Mouse (Mus musculus): ENCODE results near the gene Exoc3l4. TPM values are rescaled to one million over a fixed set of nuclear protein-coding genes. Genes with fewer than 3 reads are reported as not detected.

Exoc3l4 gene
- total RNA-seq, 2 experiments from 2014 or later = 3.0 to 4.2 TPM

GRCm38 (mm10) chr12:111411631-111412355 lies 5.0 kb upstream of the Exoc3l4 start:
- no peak for DNase-seq

DNA sequence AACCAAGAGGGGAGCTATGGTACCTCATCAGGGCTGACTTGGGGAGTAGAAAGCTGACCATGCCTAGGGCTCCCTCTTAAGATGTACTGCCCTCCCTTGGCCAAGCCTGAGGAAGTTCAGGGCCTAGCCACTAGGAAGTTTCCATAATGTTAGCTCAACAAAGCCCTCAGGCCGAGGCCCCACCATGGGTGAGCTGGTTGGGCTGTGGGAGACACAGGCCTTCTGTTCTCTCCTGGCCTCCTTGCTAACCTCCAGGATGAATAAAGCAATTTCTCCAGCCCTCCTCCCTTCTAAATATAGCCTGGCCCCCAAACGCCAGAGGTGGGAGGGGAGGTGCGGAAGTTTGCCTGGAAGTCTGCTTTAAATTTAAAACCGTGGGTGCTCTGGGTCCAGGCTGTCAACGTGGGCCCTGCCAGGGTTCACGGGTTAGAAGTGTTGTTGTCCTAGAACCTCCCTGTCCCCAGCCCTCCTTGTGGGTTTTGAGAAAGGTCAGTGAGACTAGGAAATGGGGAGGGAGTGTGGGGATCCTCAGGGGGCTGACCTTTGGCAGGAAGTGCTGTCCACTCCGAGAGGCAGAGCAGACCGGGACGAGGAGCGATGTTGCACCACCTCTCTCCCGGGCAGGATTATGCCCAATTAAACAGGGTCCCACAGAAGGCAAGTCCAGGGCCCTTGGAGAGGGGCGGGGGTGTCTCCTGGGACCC lies 4.1 kb upstream of the Exoc3l4 start:
- no peak for DNase-seq

- peak; percentile 85 for DNase-seq
Measured at GRCm38 (mm10) chr12:111413300-111413699, 3.5 kb upstream of the Exoc3l4 start.

DNA sequence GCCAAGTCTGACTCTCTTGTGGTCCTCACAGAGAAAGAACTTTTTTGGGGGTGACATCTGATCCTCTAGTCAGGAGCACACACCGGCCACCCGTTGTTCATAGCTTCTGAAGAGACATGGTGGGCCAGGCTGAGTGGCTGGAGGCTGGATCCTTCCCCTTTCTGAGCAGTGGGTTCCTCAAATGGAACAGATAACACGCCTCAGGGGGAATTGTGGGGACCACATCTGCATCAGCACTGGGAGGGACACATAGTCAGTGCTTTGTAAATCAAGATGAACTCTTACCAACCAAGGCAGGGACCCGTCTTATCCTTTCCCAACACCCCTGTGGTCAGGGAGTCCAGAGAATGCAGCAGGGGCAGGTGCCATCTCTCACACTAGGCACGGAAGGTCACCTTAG lies 3.1 kb downstream of the Exoc3l4 start:
- no peak for DNase-seq

DNA sequence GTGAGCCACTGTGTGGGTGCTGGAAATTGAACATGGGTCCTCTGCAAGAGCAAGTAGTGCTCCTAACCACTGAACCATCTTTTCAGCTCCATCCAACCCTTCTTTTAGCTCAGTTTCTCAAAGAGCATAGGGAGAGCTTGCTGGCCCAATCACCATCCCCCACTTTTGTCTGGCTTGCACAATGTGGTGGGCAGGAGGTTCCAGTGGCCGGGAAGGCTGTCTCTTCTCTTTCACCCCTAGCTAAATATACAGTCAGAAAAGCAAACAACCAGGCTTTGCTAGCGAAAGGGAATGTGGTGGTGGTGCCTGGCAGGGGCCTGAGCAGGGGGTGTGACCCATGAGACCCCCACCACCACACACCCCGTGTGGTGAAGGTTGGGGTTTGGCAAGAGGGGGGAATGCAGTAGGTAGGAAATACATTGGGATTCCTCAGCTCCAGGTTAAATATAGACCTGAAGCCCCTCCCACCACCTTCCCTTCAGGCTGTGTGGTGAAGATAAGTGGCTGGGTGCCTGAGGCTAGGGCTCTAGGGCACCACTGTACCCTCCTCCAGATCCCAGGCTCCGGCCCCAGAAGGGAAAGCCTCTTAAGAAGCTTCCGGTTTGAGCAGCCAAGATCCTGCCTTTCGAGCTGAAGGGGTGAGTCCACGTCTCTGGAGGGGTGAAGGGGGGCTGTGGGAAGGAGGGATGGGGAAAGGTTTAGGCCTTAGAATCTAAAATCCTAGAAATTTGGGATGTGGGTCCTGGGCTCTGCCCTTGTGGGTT lies 4.3 kb downstream of the Exoc3l4 start:
- DNase-seq = no peak

- DNase-seq = no peak
Measured at GRCm38 (mm10) chr12:111422852-111423251, 6.0 kb downstream of the Exoc3l4 start.

- no peak for DNase-seq
Measured at GRCm38 (mm10) chr12:111423570-111424129, 6.8 kb downstream of the Exoc3l4 start.

GRCm38 (mm10) chr12:111424547-111424946 lies 7.7 kb downstream of the Exoc3l4 start:
- DNase-seq = no peak

DNA sequence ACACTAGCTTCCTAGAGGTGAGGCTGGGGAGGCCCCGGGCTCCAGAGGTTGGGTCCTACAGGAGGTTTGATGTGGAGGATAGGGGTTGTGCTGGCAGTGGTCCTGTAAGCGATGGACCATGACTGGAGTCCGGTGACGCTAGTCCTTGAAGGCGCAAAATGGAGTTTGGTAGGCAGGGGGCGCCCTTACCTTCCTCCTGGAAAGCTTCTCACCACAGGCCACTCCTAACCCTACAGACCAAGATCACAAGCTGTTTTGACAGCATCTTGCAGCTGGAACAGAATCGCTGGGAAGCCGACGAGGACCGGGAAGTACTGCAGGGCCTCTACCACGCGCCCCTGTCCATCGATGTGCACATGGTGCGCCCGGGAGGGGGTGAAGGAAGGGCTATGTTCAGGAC lies 8.4 kb downstream of the Exoc3l4 start:
- peak; percentile 75 for DNase-seq

GRCm38 (mm10) chr12:111425789-111426460 lies 9.1 kb downstream of the Exoc3l4 start:
- peak; percentile 83 for DNase-seq

GRCm38 (mm10) chr12:111427438-111428113 lies 10.8 kb downstream of the Exoc3l4 start:
- no peak for DNase-seq

DNA sequence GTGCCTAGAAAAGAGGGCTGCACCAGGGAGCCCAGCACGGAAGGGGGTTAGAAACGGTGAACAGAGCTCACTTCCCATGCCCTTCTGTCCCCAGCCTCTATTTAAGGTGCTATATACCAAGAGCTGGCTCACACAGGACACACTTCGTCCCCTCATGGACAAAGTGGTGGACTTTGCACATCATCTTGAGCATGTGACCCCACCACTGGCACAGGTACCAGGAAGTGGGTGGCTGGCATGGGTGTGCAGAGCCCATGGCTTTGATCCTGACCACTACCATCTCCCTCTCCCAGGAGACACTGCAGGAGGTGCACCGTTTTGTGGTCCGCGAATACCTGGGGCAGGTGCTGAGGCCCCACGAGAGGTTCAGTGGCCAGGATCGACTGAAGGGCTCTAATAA lies 11.5 kb downstream of the Exoc3l4 start:
- no peak for DNase-seq

- peak; percentile 60 for DNase-seq
Measured at GRCm38 (mm10) chr12:111428961-111429911, 12.4 kb downstream of the Exoc3l4 start.

DNA sequence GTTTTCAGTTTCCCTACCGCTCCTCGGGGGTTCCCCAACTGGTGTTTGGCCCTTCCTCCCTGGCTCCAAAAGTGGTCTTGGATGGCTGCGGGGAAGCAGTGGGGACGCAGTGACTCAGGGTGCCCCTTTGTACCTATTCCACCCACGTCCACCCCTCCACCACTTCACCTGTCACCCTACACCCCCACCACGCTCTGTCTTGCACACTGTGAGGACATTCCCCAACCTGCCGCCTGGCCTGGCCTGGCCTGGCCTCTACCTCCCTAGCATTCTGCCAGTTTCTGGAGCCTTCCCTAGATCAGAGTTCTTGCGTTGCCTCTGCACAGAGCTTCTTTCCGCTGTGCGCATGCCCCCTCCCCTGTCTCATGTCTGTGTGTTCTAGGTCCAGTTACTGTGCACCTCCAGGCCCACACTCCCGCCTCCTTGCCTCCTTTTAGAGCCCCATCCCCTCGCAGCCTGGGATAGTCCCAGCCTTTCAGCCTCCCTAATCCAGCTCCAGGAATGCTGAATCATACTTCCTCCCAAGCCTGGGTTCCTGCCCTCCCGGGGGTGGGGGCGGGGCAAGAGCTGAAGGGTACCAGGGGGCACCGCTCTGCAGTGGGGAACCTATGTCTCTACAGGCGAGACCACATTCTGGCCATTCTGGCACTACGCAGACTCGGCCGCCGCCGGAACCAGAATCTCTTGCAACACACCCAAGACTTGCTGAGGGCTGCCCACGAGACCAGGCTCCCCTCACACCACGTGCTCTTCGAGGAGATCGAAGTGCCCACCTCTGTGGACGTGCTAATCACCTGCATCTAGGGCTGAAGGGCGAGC lies 13.4 kb downstream of the Exoc3l4 start:
- peak; percentile 53 for DNase-seq

DNA sequence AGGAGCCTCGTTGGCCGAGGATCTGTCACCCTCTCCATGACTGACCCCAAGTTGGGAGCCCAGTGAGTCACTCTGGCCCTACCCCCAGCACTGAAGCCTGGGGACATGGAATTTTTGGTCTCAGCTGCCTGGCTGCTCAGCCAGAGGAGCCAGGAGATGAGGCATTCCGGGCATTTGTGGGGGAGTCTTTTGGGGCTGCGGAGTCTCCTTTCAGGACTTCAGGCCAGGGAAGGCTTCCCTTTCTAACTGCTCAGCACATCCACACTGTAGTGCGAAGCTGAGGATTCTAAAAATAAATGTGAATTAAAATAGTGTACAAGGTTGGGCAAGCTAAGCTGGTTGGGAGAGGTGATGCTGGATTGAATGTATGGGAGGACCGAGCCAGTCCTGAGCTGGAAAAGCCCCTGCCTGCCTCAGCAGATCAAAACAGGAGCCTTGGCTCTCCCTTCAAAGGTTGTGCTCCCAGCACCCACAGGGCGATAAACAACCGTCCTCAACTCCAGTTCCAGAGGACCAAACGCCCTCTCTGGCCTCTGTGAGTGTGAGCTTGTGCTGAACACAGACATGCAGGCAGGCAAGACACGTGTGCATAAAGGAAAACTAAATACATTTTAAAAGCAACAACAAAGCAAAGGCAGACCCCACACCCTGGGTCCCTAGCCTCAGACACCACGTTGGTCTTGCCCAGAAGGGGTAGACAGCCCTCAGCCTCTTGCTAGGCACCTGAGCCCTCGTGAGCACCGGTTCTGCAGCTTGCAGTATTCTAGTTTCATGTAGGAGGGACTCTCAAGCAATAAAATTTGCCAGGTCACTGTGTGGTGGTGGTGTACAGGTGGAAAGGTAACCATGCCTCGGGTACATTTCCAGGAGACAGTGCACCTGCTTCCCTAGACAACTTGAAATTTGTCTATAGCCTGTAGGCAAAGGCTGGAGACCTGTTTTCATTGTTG lies 14.3 kb downstream of the Exoc3l4 start:
- peak; percentile 75 for DNase-seq

DNA sequence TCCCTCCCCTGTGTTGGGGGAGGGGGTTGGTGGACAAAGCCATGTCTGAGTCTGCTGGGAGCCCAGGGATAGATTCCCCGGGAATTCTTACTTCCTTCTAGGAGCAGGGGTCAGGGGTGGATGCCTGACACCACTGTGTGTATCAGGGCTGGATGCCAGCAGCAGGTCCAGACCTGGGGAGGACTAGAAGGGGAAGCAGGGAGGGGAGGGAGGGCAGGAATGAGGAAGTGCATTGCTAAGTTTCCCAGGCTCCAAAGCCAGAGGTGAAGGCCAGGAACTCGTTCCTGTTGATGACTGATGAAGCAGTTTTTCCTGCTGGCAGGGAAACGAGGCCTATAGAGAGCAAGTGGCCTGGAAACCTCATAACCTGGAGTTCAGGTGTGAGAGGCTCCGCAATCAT lies 15.3 kb downstream of the Exoc3l4 start:
- DNase-seq = no peak

GRCm38 (mm10) chr12:111432751-111433331 lies 16.0 kb downstream of the Exoc3l4 start:
- no peak for DNase-seq

All from gastrocnemius, postnatal 25 days (tissue).